Mouse (Mus musculus) liver, postnatal 0 days (tissue): ENCODE results near the gene Mturn.

Experiments
- CTCF ChIP-seq: sonication (generic); IDR thresholded peaks from 2 replicates; pipeline ENCODE4 v1.5.1; 2016; ENCODE audit warnings: antibody characterized with exemption, low read depth
- EP300 ChIP-seq: IDR thresholded peaks from 2 replicates; pipeline ENCODE4 v1.6.1; 2016; ENCODE audit warnings: antibody characterized with exemption, low read depth, mild to moderate bottlenecking

DNA sequence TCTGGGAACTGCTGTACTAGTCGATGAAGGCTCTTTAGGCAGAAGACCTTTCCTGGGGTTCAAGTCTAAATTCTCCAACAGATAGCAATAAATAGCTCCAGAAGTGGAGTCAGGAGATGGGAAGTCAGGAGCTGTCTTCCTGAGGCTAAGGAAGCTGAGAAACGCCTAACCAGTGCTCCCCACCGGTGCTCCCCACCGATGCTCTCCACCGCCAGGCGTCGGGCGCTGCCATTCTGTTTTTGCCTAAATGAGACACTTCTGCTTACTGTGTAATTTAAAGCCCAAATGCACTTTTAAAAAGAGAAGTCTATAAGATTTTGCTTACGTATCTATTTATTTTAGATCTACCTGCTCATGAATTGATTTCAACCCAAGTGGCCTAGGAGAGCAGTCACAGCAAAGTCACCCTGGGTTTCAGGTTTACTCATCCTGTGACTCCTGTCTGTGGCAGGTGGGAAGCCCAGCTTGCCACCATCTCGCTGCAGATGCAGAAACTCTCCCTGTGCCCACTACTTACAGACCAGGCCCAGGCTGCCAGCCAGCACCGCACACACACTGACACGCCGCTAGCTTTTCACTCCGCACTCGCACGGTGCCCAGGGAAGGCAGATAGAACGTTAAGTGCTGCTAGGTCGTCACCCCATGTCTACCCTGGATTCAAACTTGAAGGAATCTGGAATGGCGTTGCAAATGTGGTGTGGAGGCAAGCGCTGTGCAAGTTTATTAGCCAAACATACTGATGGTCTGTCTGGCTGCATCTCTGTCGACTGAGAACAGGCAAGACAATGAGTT, 5.7 kb downstream of the Mturn start:
- no peak for TF ChIP-seq CTCF
- TF ChIP-seq EP300, result no peak
